Mouse (Mus musculus) myocyte (in vitro differentiated cells): Measurements from ENCODE around the gene Lexm. TPM values are rescaled to one million over a fixed set of nuclear protein-coding genes. Genes with fewer than 3 reads are reported as not detected.

Experiments
- H3K27me3 ChIP-seq: one replicate; pipeline ENCODE4 v1.6.1; 2011; ENCODE audit not compliant: control insufficient read depth, insufficient read depth, insufficient read length
- H3K36me3 ChIP-seq: one replicate; pipeline ENCODE4 v1.6.1; 2011; ENCODE audit not compliant: control insufficient read depth, insufficient read depth
- H3K4me2 ChIP-seq: one replicate; pipeline ENCODE4 v1.6.1; 2011; ENCODE audit warnings: low read depth, control low read depth
- H3K4me3 ChIP-seq: one replicate; pipeline ENCODE4 v1.5.1; 2011; ENCODE audit warnings: mild to moderate bottlenecking, control low read depth, moderate library complexity
- H3K79me2 ChIP-seq: one replicate; pipeline ENCODE4 v1.6.1; 2011; ENCODE audit not compliant: control insufficient read depth, insufficient read depth
- H3ac ChIP-seq: one replicate; pipeline ENCODE4 v1.6.1; 2011; ENCODE audit not compliant: control insufficient read depth, insufficient read length
- CEBPB ChIP-seq: IDR thresholded peaks from 2 replicates; pipeline ENCODE4 v1.6.1; 2011; ENCODE audit warnings: mild to moderate bottlenecking, moderate library complexity; ENCODE audit not compliant: poor library complexity, insufficient read depth, severe bottlenecking
- E2F4 ChIP-seq: IDR thresholded peaks from one replicate; pipeline ENCODE4 v1.6.1; 2011; ENCODE audit warnings: mild to moderate bottlenecking, control low read depth, moderate library complexity; ENCODE audit not compliant: insufficient read depth
- MAX ChIP-seq: IDR thresholded peaks from one replicate; pipeline ENCODE4 v1.6.1; 2011; ENCODE audit warnings: low read depth, mild to moderate bottlenecking, control low read depth
- MYOD1 ChIP-seq, 3 experiments: IDR thresholded peaks; one replicate each; pipeline ENCODE4 v1.6.1; 2011; ENCODE audit warnings: control low read depth in 2 of 3, low read depth in 2 of 3, mild to moderate bottlenecking in 2 of 3, moderate library complexity in 1 of 3; ENCODE audit not compliant: insufficient read length in 2 of 3, control insufficient read depth in 1 of 3
- MYOG ChIP-seq, 3 experiments: IDR thresholded peaks; one replicate each; pipeline ENCODE4 v1.6.1; 2011; ENCODE audit warnings: control low read depth in 2 of 3, low read depth in 2 of 3, mild to moderate bottlenecking in 2 of 3; ENCODE audit not compliant: insufficient read length in 2 of 3, control insufficient read depth in 1 of 3, insufficient read depth in 1 of 3
- POLR2A ChIP-seq: IDR thresholded peaks from one replicate; pipeline ENCODE4 v1.6.1; 2011; ENCODE audit warnings: low read depth, mild to moderate bottlenecking, control low read depth, moderate library complexity; ENCODE audit not compliant: insufficient read length
- POLR2AphosphoS2 ChIP-seq: IDR thresholded peaks from one replicate; pipeline ENCODE4 v1.6.1; 2011; ENCODE audit warnings: low read depth, control low read depth; ENCODE audit not compliant: insufficient read length
- REST ChIP-seq: IDR thresholded peaks from one replicate; pipeline ENCODE4 v1.6.1; 2011; ENCODE audit warnings: mild to moderate bottlenecking, control low read depth, moderate library complexity; ENCODE audit not compliant: insufficient read depth, insufficient read length
- SRF ChIP-seq: IDR thresholded peaks from one replicate; pipeline ENCODE4 v1.6.1; 2011; ENCODE audit warnings: low read depth; ENCODE audit not compliant: control insufficient read depth, insufficient read length
- TCF12 ChIP-seq: IDR thresholded peaks from one replicate; pipeline ENCODE4 v1.6.1; 2011; ENCODE audit warnings: mild to moderate bottlenecking, control low read depth; ENCODE audit not compliant: poor library complexity, insufficient read depth, severe bottlenecking
- TCF3 ChIP-seq: IDR thresholded peaks from one replicate; pipeline ENCODE4 v1.6.1; 2011; ENCODE audit warnings: low read depth, control low read depth; ENCODE audit not compliant: insufficient read length
- USF1 ChIP-seq: IDR thresholded peaks from one replicate; pipeline ENCODE4 v1.6.1; 2011; ENCODE audit warnings: low read depth, mild to moderate bottlenecking, control low read depth, moderate library complexity
- polyA plus RNA-seq: library from polyadenylated mRNA; unstranded; fragments of >200 nt; fragmentation: generic; extraction: Trizol; gene quantifications from one replicate; pipeline ENCODE4 v1.2.1, GENCODE M21; 2012; ENCODE audit warnings: missing spikeins

Lexm gene
- polyA plus RNA-seq, 1 experiment = not detected

- Histone ChIP-seq H3K36me3 (peaks cover 3% of the 10 kb centered on the region), H3K4me2 (peak within 1 kb of the TSS; percentile 84), H3ac (peak within 1 kb of the TSS; percentile 77), H3K79me2 (peaks cover 43% of the 10 kb centered on the region), H3K27me3 (no peaks in the 10 kb centered on the region), H3K4me3 (peak within 1 kb of the TSS; percentile 73)
- TF ChIP-seq MAX = no peak
- TF ChIP-seq POLR2AphosphoS2 = peak; percentile 89
- TF ChIP-seq MYOD1 (IDR thresholded peaks at IDR 0.05; ENCODE audit: control insufficient read depth in 1 of 3, insufficient read length in 2 of 3, low read depth in 2 of 3) = peak in 2 of 3 experiments; percentile 48 to 68
- TF ChIP-seq MYOG (IDR thresholded peaks at IDR 0.05; ENCODE audit: control insufficient read depth in 1 of 3, insufficient read depth in 1 of 3, insufficient read length in 2 of 3, low read depth in 2 of 3) = peak in 1 of 3 experiments; percentile 47
- TF ChIP-seq SRF = peak; percentile 44
- no peak for TF ChIP-seq TCF3
- peak; percentile 19 for TF ChIP-seq E2F4
- TF ChIP-seq POLR2A = peak; percentile 84
Measured at GRCm38 (mm10) chr4:106560846-106561781, 55.9 kb downstream of the Lexm start, which contains the start of gene Dhcr24. TSS of gene Dhcr24 (plus strand) at chr4:106561038.

- TF ChIP-seq POLR2AphosphoS2 (no peak), CEBPB (no peak), MYOG (IDR thresholded peaks at IDR 0.05; ENCODE audit: control insufficient read depth in 1 of 3, insufficient read depth in 1 of 3, insufficient read length in 2 of 3, low read depth in 2 of 3) (no peak), POLR2A (no peak), REST (no peak), SRF (no peak), TCF12 (no peak), USF1 (no peak), MYOD1 (IDR thresholded peaks at IDR 0.05; ENCODE audit: control insufficient read depth in 1 of 3, insufficient read length in 2 of 3, low read depth in 2 of 3) (no peak), E2F4 (no peak), TCF3 (no peak), MAX (no peak)
- Histone ChIP-seq H3K4me2 (peak overlapping the region; percentile 84), H3ac (peak overlapping the region; percentile 77), H3K36me3 (no peaks in the 10 kb centered on the region), H3K79me2 (peaks cover 40% of the 10 kb centered on the region), H3K4me3 (peak overlapping the region; percentile 73), H3K27me3 (no peaks in the 10 kb centered on the region)
Measured at GRCm38 (mm10) chr4:106560213-106560845, 56.7 kb downstream of the Lexm start.

DNA sequence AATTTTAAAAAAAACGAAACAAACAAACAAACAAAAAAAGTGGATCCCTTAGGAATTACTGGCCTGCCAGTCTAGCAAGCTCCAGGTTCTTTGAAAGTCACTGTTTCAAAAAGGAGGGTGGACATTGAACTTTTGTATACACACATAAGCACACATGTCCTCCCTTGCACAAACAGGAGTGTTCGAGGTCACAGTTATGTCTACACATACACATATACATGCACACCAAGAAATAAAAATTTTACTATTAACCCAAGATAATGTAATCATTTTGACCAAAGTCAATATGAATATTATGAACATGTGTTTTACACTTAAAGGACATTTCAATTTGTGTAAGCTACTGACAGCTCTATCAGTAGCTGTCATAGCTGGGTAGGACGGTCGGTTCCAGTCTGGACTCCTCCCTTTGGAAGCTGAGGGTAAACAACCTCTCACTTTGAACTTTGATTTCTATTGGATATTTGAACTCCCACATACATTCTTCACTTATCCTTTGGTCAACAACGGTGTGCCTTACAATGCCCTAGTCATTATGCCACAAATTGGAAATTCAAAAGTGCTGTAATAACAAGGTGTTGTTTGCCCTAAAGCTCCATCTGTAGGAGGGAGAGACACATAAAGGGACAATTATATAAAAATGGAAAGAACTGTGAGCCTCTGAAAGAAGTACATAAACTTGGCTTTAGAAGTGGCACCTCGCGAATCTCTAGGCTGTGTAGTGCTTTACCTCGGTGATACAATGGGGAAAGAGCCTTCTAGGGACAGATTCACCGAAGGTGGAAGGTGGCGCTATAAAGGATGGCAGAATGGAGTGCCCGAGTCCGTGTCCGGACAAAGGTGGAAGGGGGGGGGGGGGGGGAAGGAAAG, 57.5 kb downstream of the Lexm start:
- Histone ChIP-seq H3K27me3 (no peaks in the 10 kb centered on the region), H3ac (no peak overlapping the region), H3K79me2 (peaks cover 35% of the 10 kb centered on the region), H3K36me3 (no peaks in the 10 kb centered on the region), H3K4me2 (no peak overlapping the region), H3K4me3 (peak overlapping the region; percentile 73)
- no peak for TF ChIP-seq MYOD1 (IDR thresholded peaks at IDR 0.05; ENCODE audit: control insufficient read depth in 1 of 3, insufficient read length in 2 of 3, low read depth in 2 of 3)
- TF ChIP-seq TCF12 = no peak
- no peak for TF ChIP-seq E2F4
- TF ChIP-seq CEBPB = no peak
- TF ChIP-seq SRF = no peak
- TF ChIP-seq TCF3 = no peak
- TF ChIP-seq POLR2A = no peak
- TF ChIP-seq REST = no peak
- no peak for TF ChIP-seq USF1
- TF ChIP-seq POLR2AphosphoS2 = no peak
- TF ChIP-seq MAX = no peak
- TF ChIP-seq MYOG (IDR thresholded peaks at IDR 0.05; ENCODE audit: control insufficient read depth in 1 of 3, insufficient read depth in 1 of 3, insufficient read length in 2 of 3, low read depth in 2 of 3) = no peak

GRCm38 (mm10) chr4:106557978-106558377, 59.1 kb downstream of the Lexm start:
- Histone ChIP-seq H3K27me3 (no peaks in the 10 kb centered on the region), H3K4me3 (no peak overlapping the region), H3K4me2 (no peak overlapping the region), H3ac (no peak overlapping the region), H3K79me2 (peaks cover 19% of the 10 kb centered on the region), H3K36me3 (no peaks in the 10 kb centered on the region)
- TF ChIP-seq USF1 = no peak
- TF ChIP-seq POLR2AphosphoS2 = no peak
- TF ChIP-seq CEBPB = no peak
- TF ChIP-seq E2F4 = no peak
- no peak for TF ChIP-seq MYOG (IDR thresholded peaks at IDR 0.05; ENCODE audit: control insufficient read depth in 1 of 3, insufficient read depth in 1 of 3, insufficient read length in 2 of 3, low read depth in 2 of 3)
- TF ChIP-seq MAX = no peak
- TF ChIP-seq REST = no peak
- TF ChIP-seq TCF12 = no peak
- TF ChIP-seq POLR2A = no peak
- TF ChIP-seq MYOD1 (IDR thresholded peaks at IDR 0.05; ENCODE audit: control insufficient read depth in 1 of 3, insufficient read length in 2 of 3, low read depth in 2 of 3) = no peak
- no peak for TF ChIP-seq TCF3
- TF ChIP-seq SRF = no peak
